Mouse (Mus musculus) bone marrow macrophage, adult 2 months (primary cell): ENCODE results near the gene Taf8.

ENCODE experiments used
- CTCF ChIP-seq: IDR thresholded peaks from 2 replicates; pipeline ENCODE4 v1.5.1; 2012; ENCODE audit warnings: low read depth, mild to moderate bottlenecking, low read length, moderate library complexity
- POLR2A ChIP-seq: IDR thresholded peaks from 2 replicates; pipeline ENCODE4 v1.6.1; 2012; ENCODE audit warnings: mild to moderate bottlenecking, low read depth, low read length, borderline replicate concordance

GRCm38 (mm10) chr17:47445518-47445917 is 56.6 kb downstream of the Taf8 start:
- TF ChIP-seq CTCF (no peak), POLR2A (no peak)
